18 mouse cellular contexts compared by ENCODE assay signal in the genomic region with DNA sequence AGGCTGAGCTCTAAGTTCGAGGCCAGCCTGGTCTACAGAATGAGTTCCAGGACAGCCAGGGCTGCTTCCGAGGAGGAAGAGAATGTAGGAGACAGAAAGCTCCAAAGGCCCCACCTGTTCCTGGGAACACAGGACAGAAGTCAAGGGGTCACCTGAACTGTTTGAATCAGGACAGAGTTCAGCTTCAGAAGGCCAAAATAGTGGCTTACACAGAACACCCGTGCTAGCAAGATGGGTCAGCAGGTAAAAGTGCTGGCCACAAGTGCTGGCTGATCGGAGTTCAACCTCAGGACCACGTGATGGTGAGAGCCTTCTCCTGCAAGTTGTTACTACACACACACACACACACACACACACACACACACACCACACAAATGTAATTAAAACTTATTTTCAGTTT.
"Had no signal": no experiment of that assay in that cellular context is flagged by ENCODE, and none has a peak within 500 bp of the region (broad histone marks: within the 10 kb centered on the region; RNA-seq: fewer than 3 reads in every experiment).

No protein-coding gene starts in this region.

- ATAC-seq: intestine, postnatal 0 days; midbrain, embryonic 15.5 days had no signal

- H3K27me3 ChIP-seq: hindbrain, embryonic 15.5 days; midbrain, embryonic 12.5 days; midbrain, embryonic 15.5 days; neural tube, embryonic 12.5 days; neural tube, embryonic 15.5 days had no signal

- H3K4me3 ChIP-seq: hindbrain, embryonic 15.5 days; left cerebral cortex, adult 2 months; midbrain, embryonic 12.5 days; midbrain, embryonic 15.5 days; neural tube, embryonic 12.5 days; neural tube, embryonic 15.5 days had no signal

- H3K9me3 ChIP-seq: hindbrain, embryonic 15.5 days; midbrain, embryonic 12.5 days; midbrain, embryonic 15.5 days; neural tube, embryonic 12.5 days; neural tube, embryonic 15.5 days had no signal

- H3K36me3 ChIP-seq: hindbrain, embryonic 15.5 days; midbrain, embryonic 12.5 days; midbrain, embryonic 15.5 days; neural tube, embryonic 12.5 days; neural tube, embryonic 15.5 days had no signal

- H3K4me1 ChIP-seq: hindbrain, embryonic 15.5 days; midbrain, embryonic 12.5 days; midbrain, embryonic 15.5 days; neural tube, embryonic 12.5 days; neural tube, embryonic 15.5 days had no signal

- H3K27ac ChIP-seq: hindbrain, embryonic 15.5 days; left cerebral cortex, adult 2 months; liver, embryonic 14.5 days; macrophage; midbrain, embryonic 12.5 days; midbrain, embryonic 15.5 days; neural tube, embryonic 12.5 days; neural tube, embryonic 15.5 days; stomach, postnatal 0 days had no signal

- H3K4me2 ChIP-seq: hindbrain, embryonic 15.5 days; midbrain, embryonic 12.5 days; midbrain, embryonic 15.5 days; neural tube, embryonic 12.5 days; neural tube, embryonic 15.5 days had no signal

- DNase-seq: layer of hippocampus, postnatal 36 days; lung, adult 2 months; right cerebral cortex, adult 18-20 months; right cerebral cortex, postnatal 14 days; right cerebral cortex, postnatal 4 days; thymus, adult 2 months; thymus, postnatal 14 days; thymus, postnatal 4 days had no signal

- H3K9ac ChIP-seq: hindbrain, embryonic 15.5 days; liver, embryonic 14.5 days; midbrain, embryonic 12.5 days; midbrain, embryonic 15.5 days; neural tube, embryonic 12.5 days; neural tube, embryonic 15.5 days had no signal
